Mouse (Mus musculus): ENCODE results near the gene Crb1. TPM values are rescaled to one million over a fixed set of nuclear protein-coding genes. Genes with fewer than 3 reads are reported as not detected.

Gene Crb1
- polyA plus RNA-seq, 1 experiment from 2014 or later = 0.10 TPM

Other genes starting within 250 kb of the Crb1 start
- gene Zbtb41, start 45.2 kb upstream of the Crb1 start, polyA plus RNA-seq (2015; fragmentation: Nextera tagmentation; extraction: Ambion mirVana) = 6.5 and 8.6 TPM in 2 replicates
- gene Aspm, start 77.7 kb upstream of the Crb1 start, polyA plus RNA-seq (2015; fragmentation: Nextera tagmentation; extraction: Ambion mirVana) = 10.6 and 12.6 TPM in 2 replicates
- 0.20 and 0.30 TPM in 2 replicates for gene F13b, start 124.6 kb upstream of the Crb1 start, polyA plus RNA-seq (2015; fragmentation: Nextera tagmentation; extraction: Ambion mirVana)
- gene Cfhr1, start 183.2 kb upstream of the Crb1 start, polyA plus RNA-seq (2015; fragmentation: Nextera tagmentation; extraction: Ambion mirVana) = 0.15 TPM in 1 of 2 replicates, not detected in the other